Mouse (Mus musculus): ENCODE results near the gene Fam171a2. TPM values are rescaled to one million over a fixed set of nuclear protein-coding genes. Genes with fewer than 3 reads are reported as not detected.

Fam171a2 gene
- 0.25 and 0.41 TPM in 2 replicates for polyA plus RNA-seq (2015; fragmentation: Nextera tagmentation; extraction: Ambion mirVana)

GRCm38 (mm10) chr11:102447497-102447896, at the start of gene Fam171a2:
TSS of gene Fam171a2 (minus strand) at chr11:102447682.
- Histone ChIP-seq H3K27ac (peak within 1 kb of the TSS; percentile 53), H3K9ac (peak within 1 kb of the TSS; percentile 72), H3K4me3 (replicated peaks) (peak within 1 kb of the TSS; percentile 65), H3K36me3 (no peaks in the 10 kb centered on the region), H3K27me3 (peaks cover 90% of the 10 kb centered on the region), H3K4me2 (peak within 1 kb of the TSS; percentile 85), H3K4me1 (replicated peaks) (peaks cover 29% of the 10 kb centered on the region), H3K9me3 (replicated peaks) (no peaks in the 10 kb centered on the region)
- ATAC-seq (ENCODE audit: low read depth) (peak; percentile 74), DNase-seq (peak; percentile 48)
- under 1% methylated on average over 40 of the region's 40 CpGs for WGBS (ENCODE audit: insufficient replicate concordance)

GRCm38 (mm10) chr11:102496732-102497131, 49.2 kb upstream of the Fam171a2 start:
- 61% methylated on average over 2 of the region's 2 CpGs for WGBS (ENCODE audit: insufficient replicate concordance)
- no peak for ATAC-seq (ENCODE audit: low read depth)

GRCm38 (mm10) chr11:102496206-102496605, 48.7 kb upstream of the Fam171a2 start:
- no peak overlapping the region for H3K27ac ChIP-seq
- no peaks in the 10 kb centered on the region for H3K9me3 ChIP-seq (replicated peaks)
- ATAC-seq (ENCODE audit: low read depth) (no peak), DNase-seq (no peak)
- H3K27me3 ChIP-seq: no peaks in the 10 kb centered on the region
- H3K4me2 ChIP-seq: no peak overlapping the region
- peaks cover 60% of the 10 kb centered on the region for H3K36me3 ChIP-seq
- peaks cover 7% of the 10 kb centered on the region for H3K4me1 ChIP-seq (replicated peaks)
- H3K4me3 ChIP-seq (replicated peaks): no peak overlapping the region
- H3K9ac ChIP-seq: no peak overlapping the region
- 85% methylated on average over 2 of the region's 2 CpGs for WGBS (ENCODE audit: insufficient replicate concordance)

More at GRCm38 (mm10) chr11:102496732-102497131, 49.2 kb upstream of the Fam171a2 start:
- Histone ChIP-seq H3K36me3 (peaks cover 61% of the 10 kb centered on the region), H3K4me3 (replicated peaks) (no peak overlapping the region), H3K4me1 (replicated peaks) (peaks cover 7% of the 10 kb centered on the region), H3K27ac (no peak overlapping the region), H3K9me3 (replicated peaks) (no peaks in the 10 kb centered on the region), H3K4me2 (no peak overlapping the region), H3K27me3 (no peaks in the 10 kb centered on the region), H3K9ac (no peak overlapping the region)
- no peak for DNase-seq

GRCm38 (mm10) chr11:102495742-102496141, 48.3 kb upstream of the Fam171a2 start:
- 96% methylated on average over 5 of the region's 5 CpGs for WGBS (ENCODE audit: insufficient replicate concordance)
- no peak overlapping the region for H3K27ac ChIP-seq
- H3K4me1 ChIP-seq (replicated peaks): peaks cover 7% of the 10 kb centered on the region
- H3K36me3 ChIP-seq: peaks cover 55% of the 10 kb centered on the region
- DNase-seq (no peak), ATAC-seq (ENCODE audit: low read depth) (no peak)
- H3K4me3 ChIP-seq (replicated peaks): no peak overlapping the region
- no peak overlapping the region for H3K4me2 ChIP-seq
- no peaks in the 10 kb centered on the region for H3K27me3 ChIP-seq
- no peak overlapping the region for H3K9ac ChIP-seq
- H3K9me3 ChIP-seq (replicated peaks): no peaks in the 10 kb centered on the region

GRCm38 (mm10) chr11:102495114-102495513, 47.6 kb upstream of the Fam171a2 start:
- H3K9me3 ChIP-seq (replicated peaks): no peaks in the 10 kb centered on the region
- H3K27ac ChIP-seq: no peak overlapping the region
- no peak for DNase-seq
- H3K4me3 ChIP-seq (replicated peaks): no peak overlapping the region
- H3K4me1 ChIP-seq (replicated peaks): peaks cover 7% of the 10 kb centered on the region
- no peak for ATAC-seq (ENCODE audit: low read depth)
- H3K27me3 ChIP-seq: no peaks in the 10 kb centered on the region
- H3K4me2 ChIP-seq: no peak overlapping the region
- WGBS (ENCODE audit: insufficient replicate concordance): 88% methylated on average over 6 of the region's 6 CpGs
- no peak overlapping the region for H3K9ac ChIP-seq
- peaks cover 50% of the 10 kb centered on the region for H3K36me3 ChIP-seq

- no peak; the same call in 1 of the 2 replicates for ATAC-seq (ENCODE audit: low read depth)
These were observed 46.7 kb upstream of the Fam171a2 start for GRCm38 (mm10) chr11:102494063-102494650.

GRCm38 (mm10) chr11:102493241-102493640, 45.8 kb upstream of the Fam171a2 start:
- no peak overlapping the region for H3K4me3 ChIP-seq (replicated peaks)
- no peaks in the 10 kb centered on the region for H3K9me3 ChIP-seq (replicated peaks)
- H3K4me1 ChIP-seq (replicated peaks): peaks cover 11% of the 10 kb centered on the region
- H3K4me2 ChIP-seq: no peak overlapping the region
- DNase-seq (no peak), ATAC-seq (ENCODE audit: low read depth) (no peak)
- H3K27me3 ChIP-seq: no peaks in the 10 kb centered on the region
- H3K27ac ChIP-seq: no peak overlapping the region
- H3K9ac ChIP-seq: no peak overlapping the region
- peaks cover 33% of the 10 kb centered on the region for H3K36me3 ChIP-seq
- 81% methylated on average over 2 of the region's 2 CpGs for WGBS (ENCODE audit: insufficient replicate concordance)

More at GRCm38 (mm10) chr11:102494063-102494650, 46.7 kb upstream of the Fam171a2 start:
- no peak overlapping the region for H3K9ac ChIP-seq
- H3K4me3 ChIP-seq (replicated peaks): no peak overlapping the region
- H3K27ac ChIP-seq: no peak overlapping the region
- no peak overlapping the region for H3K4me2 ChIP-seq
- H3K9me3 ChIP-seq (replicated peaks): no peaks in the 10 kb centered on the region
- no peak for DNase-seq
- H3K4me1 ChIP-seq (replicated peaks): peaks cover 7% of the 10 kb centered on the region
- peaks cover 41% of the 10 kb centered on the region for H3K36me3 ChIP-seq
- H3K27me3 ChIP-seq: no peaks in the 10 kb centered on the region
- WGBS (ENCODE audit: insufficient replicate concordance): 67% methylated on average over 7 of the region's 7 CpGs

- Histone ChIP-seq H3K9ac (no peak overlapping the region), H3K4me3 (replicated peaks) (no peak overlapping the region), H3K4me1 (replicated peaks) (peaks cover 15% of the 10 kb centered on the region), H3K27ac (no peak overlapping the region), H3K27me3 (no peaks in the 10 kb centered on the region), H3K9me3 (replicated peaks) (no peaks in the 10 kb centered on the region), H3K36me3 (peaks cover 44% of the 10 kb centered on the region), H3K4me2 (no peak overlapping the region)
- DNase-seq: no peak
- no peak for ATAC-seq (ENCODE audit: low read depth)
- 34% methylated on average over 2 of the region's 2 CpGs for WGBS (ENCODE audit: insufficient replicate concordance)
These were observed 40.4 kb upstream of the Fam171a2 start for GRCm38 (mm10) chr11:102487901-102488300.

GRCm38 (mm10) chr11:102486733-102487386, 39.4 kb upstream of the Fam171a2 start:
- WGBS (ENCODE audit: insufficient replicate concordance): 57% methylated on average over 11 of the region's 11 CpGs

GRCm38 (mm10) chr11:102481779-102482178, 34.3 kb upstream of the Fam171a2 start:
- Histone ChIP-seq H3K4me1 (replicated peaks) (no peaks in the 10 kb centered on the region), H3K9me3 (replicated peaks) (no peaks in the 10 kb centered on the region), H3K27ac (no peak overlapping the region), H3K27me3 (no peaks in the 10 kb centered on the region), H3K36me3 (peaks cover 81% of the 10 kb centered on the region), H3K4me2 (no peak overlapping the region), H3K9ac (no peak overlapping the region), H3K4me3 (replicated peaks) (no peak overlapping the region)
- ATAC-seq (ENCODE audit: low read depth): no peak
- no peak for DNase-seq
- 66% methylated on average over 10 of the region's 10 CpGs for WGBS (ENCODE audit: insufficient replicate concordance)

More at GRCm38 (mm10) chr11:102486733-102487386, 39.4 kb upstream of the Fam171a2 start:
- no peak overlapping the region for H3K9ac ChIP-seq
- H3K4me2 ChIP-seq: no peak overlapping the region
- H3K4me1 ChIP-seq (replicated peaks): peaks cover 15% of the 10 kb centered on the region
- H3K27me3 ChIP-seq: no peaks in the 10 kb centered on the region
- DNase-seq (no peak), ATAC-seq (ENCODE audit: low read depth) (peak; percentile 72)
- H3K27ac ChIP-seq: no peak overlapping the region
- peaks cover 47% of the 10 kb centered on the region for H3K36me3 ChIP-seq
- no peak overlapping the region for H3K4me3 ChIP-seq (replicated peaks)
- H3K9me3 ChIP-seq (replicated peaks): no peaks in the 10 kb centered on the region

GRCm38 (mm10) chr11:102480897-102481296, 33.4 kb upstream of the Fam171a2 start:
- Histone ChIP-seq H3K9me3 (replicated peaks) (no peaks in the 10 kb centered on the region), H3K36me3 (peaks cover 74% of the 10 kb centered on the region), H3K4me1 (replicated peaks) (no peaks in the 10 kb centered on the region; the same call in 1 of the 2 replicates), H3K4me2 (no peak overlapping the region), H3K9ac (no peak overlapping the region), H3K27ac (no peak overlapping the region), H3K4me3 (replicated peaks) (no peak overlapping the region), H3K27me3 (no peaks in the 10 kb centered on the region)
- 89% methylated on average over 4 of the region's 4 CpGs for WGBS (ENCODE audit: insufficient replicate concordance)
- no peak for ATAC-seq (ENCODE audit: low read depth)
- no peak for DNase-seq

Measured in liver, embryonic 13.5 days (tissue).